Mouse (Mus musculus): Measurements from ENCODE around the gene Begain. TPM values are rescaled to one million over a fixed set of nuclear protein-coding genes. Genes with fewer than 3 reads are reported as not detected.

Begain gene
- polyA plus RNA-seq (2015; fragmentation: Nextera tagmentation; extraction: Ambion mirVana): 1.4 and 2.0 TPM in 2 replicates

DNA sequence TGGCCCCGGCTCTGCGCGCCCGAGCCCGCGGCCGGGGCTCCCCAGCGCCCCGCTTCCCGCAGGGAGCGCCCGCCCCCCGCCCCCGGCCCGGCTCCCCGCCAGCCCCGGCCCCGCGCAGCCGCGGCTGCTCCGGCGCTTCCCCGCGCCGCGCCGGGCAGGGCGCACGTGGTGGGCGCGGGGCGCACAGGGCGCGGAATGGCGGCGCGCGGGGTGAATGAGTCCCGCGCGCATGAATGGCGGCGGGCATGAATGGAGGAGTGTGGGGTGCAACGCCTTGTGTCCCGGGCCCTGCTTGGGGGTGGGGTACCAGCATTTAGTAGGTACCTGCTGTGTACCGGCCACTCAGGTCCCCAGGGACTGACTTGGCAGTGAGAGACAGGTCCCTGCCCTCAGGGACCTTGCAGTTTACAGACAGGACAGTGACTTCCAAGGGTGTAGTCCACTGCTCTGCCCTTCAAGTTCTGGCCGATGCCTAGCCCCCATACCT lies at the start of gene Begain:
Gene Begain (minus strand): TSS at position 51 of the 487 bp plus-strand sequence.
- TF ChIP-seq CTCF (IDR thresholded peaks at IDR 0.05) (no peak), EP300 (IDR thresholded peaks at IDR 0.05) (no peak)
- no peak for DNase-seq (ENCODE audit: low spot score)
- Histone ChIP-seq H3K9me3 (ENCODE audit: low read length) (no peaks in the 10 kb centered on the region), H3K36me3 (ENCODE audit: insufficient read depth, low read length) (no peaks in the 10 kb centered on the region), H3K9ac (replicated peaks; ENCODE audit: low read depth) (0 out of 2 replicates have a peak within 1 kb of the TSS, but pooled peaks have one; percentile 26), H3K4me2 (replicated peaks; ENCODE audit: low read depth, low read length) (peak within 1 kb of the TSS; percentile 97), H3K4me1 (ENCODE audit: insufficient read depth, low read depth, low read length) (no peaks in the 10 kb centered on the region), H3K27me3 (replicated peaks; ENCODE audit: insufficient read depth, low read length) (no peaks in the 10 kb centered on the region), H3K4me3 (ENCODE audit: low read depth, low read length) (peak within 1 kb of the TSS; percentile 44), H3K27ac (ENCODE audit: low read length) (no peak within 1 kb of the TSS)
- WGBS: 2% methylated on average over 13 of the region's 48 CpGs
- ATAC-seq: peak; percentile 25

DNA sequence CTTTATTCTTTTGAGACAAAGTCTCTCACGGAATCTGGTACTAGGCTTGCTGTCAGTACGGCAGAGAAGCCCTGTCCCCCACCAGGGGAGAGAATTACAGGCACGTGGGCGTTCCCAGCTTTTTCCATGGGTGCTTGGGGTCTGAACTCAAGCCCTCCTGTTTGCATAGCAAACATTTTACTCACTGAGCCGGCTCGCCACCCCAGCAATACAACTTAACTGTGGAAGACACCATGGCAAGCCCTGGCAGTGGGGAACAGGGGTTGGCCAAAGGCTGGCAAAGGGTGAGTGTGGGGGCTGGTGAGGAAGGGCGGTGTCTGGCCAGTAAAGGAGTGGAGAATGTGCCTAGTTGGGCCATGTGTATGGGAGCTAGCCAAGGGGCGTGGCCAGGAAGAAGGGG lies 47.7 kb upstream of the Begain start:
- DNase-seq (ENCODE audit: low spot score): no peak
- Histone ChIP-seq H3K27ac (ENCODE audit: low read length) (no peak overlapping the region), H3K4me3 (ENCODE audit: low read depth, low read length) (no peak overlapping the region), H3K9ac (replicated peaks; ENCODE audit: low read depth) (no peak overlapping the region), H3K36me3 (ENCODE audit: insufficient read depth, low read length) (no peaks in the 10 kb centered on the region), H3K9me3 (ENCODE audit: low read length) (no peaks in the 10 kb centered on the region), H3K4me1 (ENCODE audit: insufficient read depth, low read depth, low read length) (no peaks in the 10 kb centered on the region), H3K27me3 (replicated peaks; ENCODE audit: insufficient read depth, low read length) (no peaks in the 10 kb centered on the region), H3K4me2 (replicated peaks; ENCODE audit: low read depth, low read length) (no peak overlapping the region)
- no peak for ATAC-seq
- no peak for TF ChIP-seq CTCF (IDR thresholded peaks at IDR 0.05)
- TF ChIP-seq EP300 (IDR thresholded peaks at IDR 0.05): no peak
- WGBS: 45% methylated on average over 8 of the region's 8 CpGs

DNA sequence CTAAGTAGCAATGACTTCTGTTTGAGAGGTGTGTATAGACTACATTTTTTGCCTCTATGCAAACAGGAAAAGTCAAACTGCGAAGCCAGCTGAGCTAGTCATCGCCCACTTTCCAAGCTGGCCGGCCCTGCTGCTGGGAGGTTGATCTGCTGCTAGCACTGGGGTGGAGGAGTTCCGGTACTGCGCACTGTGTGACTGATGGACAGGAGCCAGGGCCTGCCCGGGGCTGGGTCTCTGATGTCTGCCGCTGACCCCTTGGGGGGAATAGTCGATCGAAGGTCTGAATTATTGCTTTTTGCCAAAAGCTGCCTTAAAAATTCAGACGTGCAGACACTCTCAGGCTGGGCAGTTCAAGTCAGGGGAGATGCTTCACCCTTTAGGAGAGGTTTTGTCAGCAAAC lies 47.1 kb upstream of the Begain start:
- H3K9ac ChIP-seq (replicated peaks; ENCODE audit: low read depth): no peak overlapping the region
- no peaks in the 10 kb centered on the region for H3K36me3 ChIP-seq (ENCODE audit: insufficient read depth, low read length)
- H3K9me3 ChIP-seq (ENCODE audit: low read length): no peaks in the 10 kb centered on the region
- H3K27me3 ChIP-seq (replicated peaks; ENCODE audit: insufficient read depth, low read length): no peaks in the 10 kb centered on the region
- ATAC-seq: no peak
- TF ChIP-seq EP300 (IDR thresholded peaks at IDR 0.05): no peak
- TF ChIP-seq CTCF (IDR thresholded peaks at IDR 0.05): no peak
- H3K4me1 ChIP-seq (ENCODE audit: insufficient read depth, low read depth, low read length): no peaks in the 10 kb centered on the region
- H3K27ac ChIP-seq (ENCODE audit: low read length): no peak overlapping the region
- no peak overlapping the region for H3K4me2 ChIP-seq (replicated peaks; ENCODE audit: low read depth, low read length)
- DNase-seq (ENCODE audit: low spot score): no peak
- WGBS: 39% methylated on average over 10 of the region's 10 CpGs
- H3K4me3 ChIP-seq (ENCODE audit: low read depth, low read length): no peak overlapping the region

DNA sequence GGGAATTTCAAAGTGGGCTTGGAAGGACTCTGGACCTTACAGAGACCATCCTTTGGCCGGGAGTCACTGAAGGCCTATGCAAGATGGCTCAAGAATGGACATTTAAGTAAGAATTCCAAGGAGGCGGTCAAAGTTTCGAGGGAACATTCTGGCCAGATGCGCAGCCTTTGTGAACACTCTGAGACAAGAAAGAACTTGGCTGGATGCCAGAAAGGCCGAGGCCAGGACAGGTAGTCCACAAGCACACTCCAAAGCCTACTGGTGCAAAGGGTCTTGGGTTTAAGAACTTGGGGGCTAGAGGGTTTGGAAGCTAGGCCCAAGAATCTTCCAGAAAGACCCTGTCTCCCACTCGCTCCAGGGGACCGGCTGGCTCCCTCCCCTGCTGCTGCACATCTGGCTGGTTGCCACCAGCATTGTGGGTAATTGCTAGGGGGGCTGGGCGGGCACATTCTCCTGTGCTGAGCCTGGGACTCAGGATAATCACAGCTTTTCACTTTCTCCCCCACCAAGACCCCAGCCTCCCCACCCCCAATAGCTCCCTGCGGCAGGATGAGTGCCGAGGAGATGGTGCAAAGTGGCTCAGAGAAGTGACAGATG lies 45.1 kb upstream of the Begain start:
- DNase-seq (ENCODE audit: low spot score) (peak; percentile 8), ATAC-seq (no peak; the same call in 1 of the 2 replicates)
- WGBS: 39% methylated on average over 10 of the region's 10 CpGs
- Histone ChIP-seq H3K4me3 (ENCODE audit: low read depth, low read length) (no peak overlapping the region), H3K9me3 (ENCODE audit: low read length) (no peaks in the 10 kb centered on the region), H3K27me3 (replicated peaks; ENCODE audit: insufficient read depth, low read length) (no peaks in the 10 kb centered on the region), H3K4me1 (ENCODE audit: insufficient read depth, low read depth, low read length) (no peaks in the 10 kb centered on the region), H3K9ac (replicated peaks; ENCODE audit: low read depth) (no peak overlapping the region), H3K36me3 (ENCODE audit: insufficient read depth, low read length) (no peaks in the 10 kb centered on the region), H3K4me2 (replicated peaks; ENCODE audit: low read depth, low read length) (no peak overlapping the region), H3K27ac (ENCODE audit: low read length) (no peak overlapping the region)
- TF ChIP-seq EP300 (IDR thresholded peaks at IDR 0.05): no peak
- TF ChIP-seq CTCF (IDR thresholded peaks at IDR 0.05): no peak

DNA sequence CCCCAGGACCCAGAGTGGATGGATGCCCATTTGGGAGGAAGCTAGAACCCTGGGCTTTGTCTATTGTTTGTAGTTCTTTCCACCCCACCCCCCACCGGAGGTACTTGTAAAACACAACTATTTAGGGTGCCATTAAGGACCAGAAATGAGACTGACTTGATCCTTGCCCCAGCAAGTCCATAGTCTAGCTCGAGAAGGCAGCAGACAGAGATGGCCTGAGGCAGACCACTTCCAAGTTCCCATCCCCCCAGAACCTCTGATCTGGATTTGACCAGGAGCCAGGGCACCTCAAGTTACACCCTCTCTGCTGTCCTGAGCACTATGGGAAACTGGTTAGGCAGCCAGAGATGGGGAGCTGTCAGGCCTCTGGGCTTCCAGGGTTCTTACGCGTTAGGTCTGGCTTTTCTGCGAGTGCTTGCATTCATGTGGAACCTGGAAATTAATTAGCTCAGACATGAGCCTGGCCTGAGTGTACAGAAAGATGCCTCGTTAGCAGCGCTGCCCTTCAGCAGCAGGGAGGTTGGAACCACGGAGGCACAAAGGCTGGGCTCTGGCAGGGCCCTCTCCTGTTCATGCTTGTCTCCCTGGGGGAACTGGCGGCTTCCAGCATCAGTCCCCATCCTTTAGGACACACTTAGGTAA lies 44.5 kb upstream of the Begain start:
- H3K4me1 ChIP-seq (ENCODE audit: insufficient read depth, low read depth, low read length): no peaks in the 10 kb centered on the region
- no peak overlapping the region for H3K9ac ChIP-seq (replicated peaks; ENCODE audit: low read depth)
- TF ChIP-seq EP300 (IDR thresholded peaks at IDR 0.05): no peak
- TF ChIP-seq CTCF (IDR thresholded peaks at IDR 0.05): no peak
- ATAC-seq (no peak), DNase-seq (ENCODE audit: low spot score) (no peak)
- 53% methylated on average over 9 of the region's 9 CpGs for WGBS
- no peaks in the 10 kb centered on the region for H3K36me3 ChIP-seq (ENCODE audit: insufficient read depth, low read length)
- H3K4me2 ChIP-seq (replicated peaks; ENCODE audit: low read depth, low read length): no peak overlapping the region
- H3K27me3 ChIP-seq (replicated peaks; ENCODE audit: insufficient read depth, low read length): no peaks in the 10 kb centered on the region
- H3K27ac ChIP-seq (ENCODE audit: low read length): no peak overlapping the region
- no peak overlapping the region for H3K4me3 ChIP-seq (ENCODE audit: low read depth, low read length)
- H3K9me3 ChIP-seq (ENCODE audit: low read length): no peaks in the 10 kb centered on the region

DNA sequence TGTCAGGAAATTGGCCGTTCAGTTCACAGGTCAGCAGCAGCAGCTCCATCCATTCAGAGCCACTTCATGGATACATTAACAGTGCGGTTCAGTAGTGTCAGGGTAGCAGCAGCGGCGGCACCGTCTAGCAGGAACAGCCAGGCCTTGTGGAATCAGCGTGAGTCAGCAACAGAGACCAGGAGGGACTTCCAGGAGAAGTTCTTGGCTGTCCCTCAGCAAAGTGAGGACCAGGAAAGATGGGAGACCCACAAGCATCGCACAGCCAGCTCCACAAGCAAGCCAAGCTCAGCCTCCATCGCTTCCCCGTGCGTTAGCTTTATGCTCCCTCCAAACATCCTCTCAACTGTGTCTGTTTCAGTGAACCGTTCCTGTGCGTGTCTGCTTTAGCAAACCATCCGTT lies 40.9 kb upstream of the Begain start:
- Histone ChIP-seq H3K27ac (ENCODE audit: low read length) (no peak overlapping the region), H3K4me3 (ENCODE audit: low read depth, low read length) (no peak overlapping the region), H3K9ac (replicated peaks; ENCODE audit: low read depth) (no peak overlapping the region), H3K4me2 (replicated peaks; ENCODE audit: low read depth, low read length) (no peak overlapping the region), H3K36me3 (ENCODE audit: insufficient read depth, low read length) (no peaks in the 10 kb centered on the region), H3K9me3 (ENCODE audit: low read length) (no peaks in the 10 kb centered on the region), H3K4me1 (ENCODE audit: insufficient read depth, low read depth, low read length) (no peaks in the 10 kb centered on the region), H3K27me3 (replicated peaks; ENCODE audit: insufficient read depth, low read length) (no peaks in the 10 kb centered on the region)
- 79% methylated on average over 13 of the region's 13 CpGs for WGBS
- ATAC-seq (no peak), DNase-seq (ENCODE audit: low spot score) (no peak)
- no peak for TF ChIP-seq EP300 (IDR thresholded peaks at IDR 0.05)
